Mouse (Mus musculus): ENCODE data around the gene Pla2g1b.

DNA sequence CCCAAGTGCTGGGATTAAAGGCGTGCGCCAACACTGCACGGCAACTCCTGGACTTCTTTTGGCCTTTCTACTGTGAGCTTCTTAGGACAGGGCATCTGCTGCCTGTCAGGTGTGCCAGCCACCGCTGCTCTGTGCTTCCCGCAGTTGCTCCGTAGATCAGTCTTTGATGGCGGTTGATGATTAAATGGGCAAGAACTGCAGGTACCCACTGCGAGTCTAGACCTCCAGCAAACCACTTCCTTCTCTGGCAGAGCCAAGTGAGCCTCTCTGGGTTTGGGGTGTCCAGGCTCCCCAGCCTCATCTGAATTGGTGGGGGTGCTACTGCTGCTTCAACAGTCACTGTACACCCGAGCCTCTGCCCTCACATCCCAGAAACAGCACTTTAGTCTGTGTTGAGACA is 51.4 kb downstream of the Pla2g1b start:
- TF ChIP-seq CTCF (IDR thresholded peaks at IDR 0.05; ENCODE audit: low read depth) (no peak), EP300 (optimal IDR thresholded peaks at IDR 0.05) (no peak)

Measured in stomach, postnatal 0 days (tissue).